Mouse (Mus musculus) hindbrain, embryonic 14.5 days (tissue): ENCODE measurements around the gene March10. TPM values are rescaled to one million over a fixed set of nuclear protein-coding genes. Genes with fewer than 3 reads are reported as not detected.
A peak's percentile ranks its signal among the peaks of the same experiment; 100 is the strongest.

ENCODE experiments used
- ATAC-seq: fragments of 200-750 bp; cut with Nextera tagmentation; 2 replicates; pipeline ENCODE4 v1.8.0; 2017; ENCODE audit warnings: moderate number of reproducible peaks, mild to moderate bottlenecking, moderate TSS enrichment, moderate library complexity; ENCODE audit not compliant: low FRiP score
- DNase-seq: peaks from one replicate; pipeline ENCODE4 v3.0.0-alpha.2; 2015; ENCODE audit warnings: low spot score
- H3K27ac ChIP-seq: fragments of 300-500 bp; sonication (generic); 2 replicates; pipeline ENCODE4 v1.5.1; 2014; ENCODE audit warnings: mild to moderate bottlenecking, moderate library complexity
- H3K27me3 ChIP-seq: fragments of 300-500 bp; sonication (generic); 2 replicates; pipeline ENCODE4 v1.6.1; 2014; ENCODE audit warnings: mild to moderate bottlenecking, low read length, mixed read lengths; ENCODE audit not compliant: control insufficient read depth, insufficient read depth
- H3K36me3 ChIP-seq: fragments of 300-500 bp; sonication (generic); replicated peaks from 2 replicates; pipeline ENCODE4 v1.6.1; 2014; ENCODE audit not compliant: control insufficient read depth, insufficient read depth
- H3K4me1 ChIP-seq: fragments of 300-500 bp; sonication (generic); replicated peaks from 2 replicates; pipeline ENCODE4 v1.6.1; 2014; ENCODE audit warnings: antibody characterized with exemption, low read length, mixed read lengths; ENCODE audit not compliant: control insufficient read depth, insufficient read depth
- H3K4me2 ChIP-seq: fragments of 300-500 bp; sonication (generic); replicated peaks from 2 replicates; pipeline ENCODE4 v1.6.1; 2014; ENCODE audit warnings: mild to moderate bottlenecking, moderate library complexity
- H3K4me3 ChIP-seq: fragments of 300-500 bp; sonication (generic); replicated peaks from 2 replicates; pipeline ENCODE4 v1.5.1; 2014; ENCODE audit warnings: mild to moderate bottlenecking, low read length
- H3K9ac ChIP-seq: fragments of 300-500 bp; sonication (generic); 2 replicates; pipeline ENCODE4 v1.6.1; 2014
- H3K9me3 ChIP-seq: fragments of 300-500 bp; sonication (generic); 2 replicates; pipeline ENCODE4 v1.6.1; 2016; ENCODE audit warnings: low read length; ENCODE audit not compliant: control insufficient read depth
- WGBS: fragments of 180-500 bp; shearing (Covaris S2); extraction: QIAGEN DNeasy Blood & Tissue Kit; methylation state at CpG from one replicate; pipeline ENCODE4 v1.1.7; 2014; 5-methylcytosine and 5-hydroxymethylcytosine counted together
- polyA plus RNA-seq: library from polyadenylated mRNA; unstranded; fragments of >200 nt; fragmentation: Nextera tagmentation; extraction: Ambion mirVana; gene quantifications from 2 replicates; pipeline ENCODE4 v1.2.1, GENCODE M21; 2014

Gene March10
- polyA plus RNA-seq, 1 experiment from 2014 or later, result 0.41 TPM

- Histone ChIP-seq H3K27ac (no peak overlapping the region), H3K27me3 (no peaks in the 10 kb centered on the region), H3K9me3 (no peaks in the 10 kb centered on the region), H3K9ac (no peak overlapping the region), H3K4me1 (0 out of 2 replicates have a peak, but pooled peaks cover 3% of the 10 kb centered on the region), H3K4me3 (no peak overlapping the region), H3K36me3 (no peaks in the 10 kb centered on the region), H3K4me2 (no peak overlapping the region)
- ATAC-seq (no peak), DNase-seq (no peak)
- WGBS, result 66% methylated on average over 5 of the region's 5 CpGs
Measured at GRCm38 (mm10) chr11:105490971-105491370, 34.4 kb upstream of the March10 start.

- no peak for ATAC-seq
- 77% methylated on average over 6 of the region's 6 CpGs for WGBS
- no peaks in the 10 kb centered on the region for H3K27me3 ChIP-seq
- H3K4me3 ChIP-seq, result no peak overlapping the region
- no peak overlapping the region for H3K4me2 ChIP-seq
- H3K9me3 ChIP-seq, result no peaks in the 10 kb centered on the region
- H3K36me3 ChIP-seq, result no peaks in the 10 kb centered on the region
- H3K27ac ChIP-seq, result no peak overlapping the region
- DNase-seq, result no peak
- 0 out of 2 replicates have a peak, but pooled peaks cover 3% of the 10 kb centered on the region for H3K4me1 ChIP-seq
- no peak overlapping the region for H3K9ac ChIP-seq
Measured at GRCm38 (mm10) chr11:105485412-105485811, 28.9 kb upstream of the March10 start.

GRCm38 (mm10) chr11:105484993-105485392, 28.5 kb upstream of the March10 start:
- no peaks in the 10 kb centered on the region for H3K9me3 ChIP-seq
- WGBS, result 78% methylated on average over 6 of the region's 6 CpGs

GRCm38 (mm10) chr11:105482747-105483146, 26.2 kb upstream of the March10 start:
- H3K27me3 ChIP-seq, result no peaks in the 10 kb centered on the region
- 61% methylated on average over 2 of the region's 2 CpGs for WGBS
- no peaks in the 10 kb centered on the region for H3K4me1 ChIP-seq
- DNase-seq, result no peak
- no peak overlapping the region for H3K27ac ChIP-seq
- no peak for ATAC-seq
- no peaks in the 10 kb centered on the region for H3K9me3 ChIP-seq
- no peak overlapping the region for H3K4me3 ChIP-seq
- no peaks in the 10 kb centered on the region for H3K36me3 ChIP-seq
- no peak overlapping the region for H3K4me2 ChIP-seq
- H3K9ac ChIP-seq, result no peak overlapping the region

More at GRCm38 (mm10) chr11:105484993-105485392, 28.5 kb upstream of the March10 start:
- Histone ChIP-seq H3K4me3 (no peak overlapping the region), H3K4me2 (no peak overlapping the region), H3K36me3 (no peaks in the 10 kb centered on the region), H3K27ac (no peak overlapping the region), H3K9ac (no peak overlapping the region), H3K4me1 (0 out of 2 replicates have a peak, but pooled peaks cover 3% of the 10 kb centered on the region), H3K27me3 (no peaks in the 10 kb centered on the region)
- no peak for DNase-seq
- no peak for ATAC-seq

GRCm38 (mm10) chr11:105474746-105475145, 18.2 kb upstream of the March10 start:
- Histone ChIP-seq H3K36me3 (no peaks in the 10 kb centered on the region), H3K4me3 (no peak overlapping the region), H3K9me3 (no peaks in the 10 kb centered on the region), H3K4me1 (no peaks in the 10 kb centered on the region; the same call in 1 of the 2 replicates), H3K27ac (no peak overlapping the region), H3K27me3 (no peaks in the 10 kb centered on the region), H3K9ac (no peak overlapping the region), H3K4me2 (no peak overlapping the region)
- no peak for DNase-seq
- no peak for ATAC-seq
- WGBS, result 57% methylated on average over 2 of the region's 2 CpGs

GRCm38 (mm10) chr11:105474352-105474736, 17.8 kb upstream of the March10 start:
- no peak for DNase-seq
- Histone ChIP-seq H3K27me3 (no peaks in the 10 kb centered on the region), H3K4me2 (no peak overlapping the region), H3K4me1 (no peaks in the 10 kb centered on the region; the same call in 1 of the 2 replicates), H3K27ac (no peak overlapping the region), H3K4me3 (no peak overlapping the region), H3K9me3 (no peaks in the 10 kb centered on the region), H3K9ac (no peak overlapping the region), H3K36me3 (no peaks in the 10 kb centered on the region)
- WGBS, result 61% methylated on average over 6 of the region's 6 CpGs
- no peak for ATAC-seq

GRCm38 (mm10) chr11:105473716-105474351, 17.3 kb upstream of the March10 start:
- Histone ChIP-seq H3K4me2 (no peak overlapping the region), H3K27ac (peak overlapping the region; percentile 4; the same call in 1 of the 2 replicates), H3K4me1 (no peaks in the 10 kb centered on the region; the same call in 1 of the 2 replicates), H3K36me3 (no peaks in the 10 kb centered on the region), H3K4me3 (no peak overlapping the region), H3K27me3 (no peaks in the 10 kb centered on the region), H3K9me3 (no peaks in the 10 kb centered on the region), H3K9ac (no peak overlapping the region)
- ATAC-seq, result no peak
- no peak for DNase-seq
- 33% methylated on average over 5 of the region's 5 CpGs for WGBS

- Histone ChIP-seq H3K27ac (no peak overlapping the region), H3K9me3 (no peaks in the 10 kb centered on the region), H3K36me3 (no peaks in the 10 kb centered on the region), H3K9ac (no peak overlapping the region), H3K4me3 (no peak overlapping the region), H3K4me2 (no peak overlapping the region), H3K4me1 (no peaks in the 10 kb centered on the region; the same call in 1 of the 2 replicates), H3K27me3 (no peaks in the 10 kb centered on the region)
- 84% methylated on average over 4 of the region's 4 CpGs for WGBS
- DNase-seq (no peak), ATAC-seq (no peak)
Measured at GRCm38 (mm10) chr11:105472610-105473009, 16.1 kb upstream of the March10 start.

- DNase-seq, result no peak
- no peaks in the 10 kb centered on the region for H3K36me3 ChIP-seq
- H3K9ac ChIP-seq, result no peak overlapping the region
- H3K4me3 ChIP-seq, result no peak overlapping the region
- no peaks in the 10 kb centered on the region for H3K27me3 ChIP-seq
- no peak for ATAC-seq
- no peak overlapping the region for H3K27ac ChIP-seq
- no peaks in the 10 kb centered on the region for H3K9me3 ChIP-seq
- WGBS, result 91% methylated on average over 4 of the region's 4 CpGs
- no peaks in the 10 kb centered on the region; the same call in 1 of the 2 replicates for H3K4me1 ChIP-seq
- H3K4me2 ChIP-seq, result no peak overlapping the region
Measured at GRCm38 (mm10) chr11:105470896-105471295, 14.4 kb upstream of the March10 start.
